Mouse (Mus musculus) brain, adult 2 months (tissue): ENCODE measurements at regions not wholly inside any gene's neighbourhood (a gene's known extent, or its start where the extent isn't known, plus 50 kb on each side); places are given as distances from the start of the nearest gene placed in this dataset.
"Not testable (repeated sequence)": the region's sequence is repeated elsewhere in the genome, so short reads cannot be mapped to it uniquely, and the experiment has no call there.

Experiments
- DNase-seq: peaks from one replicate; pipeline ENCODE4 v3.0.0; 2011; ENCODE audit warnings: low read depth, low spot score

GRCm38 (mm10) chr2:71597956-71598355, 51.4 kb upstream of the Dlx2 start:
- DNase-seq, result no peak

GRCm38 (mm10) chr2:71598368-71598767, 51.8 kb upstream of the Dlx2 start:
- peak; percentile 61 for DNase-seq

- DNase-seq, result peak; percentile 89
These were observed 52.2 kb upstream of the Dlx2 start for GRCm38 (mm10) chr2:71598778-71599177.

GRCm38 (mm10) chr2:71600213-71600612, 53.7 kb upstream of the Dlx2 start:
- no peak for DNase-seq

GRCm38 (mm10) chr2:71600999-71601398, 54.4 kb upstream of the Dlx2 start:
- no peak for DNase-seq

GRCm38 (mm10) chr2:71603796-71604195, 57.2 kb upstream of the Dlx2 start:
- not testable (repeated sequence) for DNase-seq

GRCm38 (mm10) chr2:71605606-71606005, 59.1 kb upstream of the Dlx2 start:
- no peak for DNase-seq

- DNase-seq, result no peak
These were observed 60.5 kb upstream of the Dlx2 start for GRCm38 (mm10) chr2:71607087-71607502.

- DNase-seq, result no peak
These were observed 66.7 kb upstream of the Dlx2 start for GRCm38 (mm10) chr2:71613216-71613615.

GRCm38 (mm10) chr2:71616526-71616925, 70.0 kb upstream of the Dlx2 start:
- no peak for DNase-seq

GRCm38 (mm10) chr2:71621458-71621857, 74.9 kb upstream of the Dlx2 start:
- no peak for DNase-seq

GRCm38 (mm10) chr2:71622532-71623099, 76.1 kb upstream of the Dlx2 start:
- peak; percentile 50 for DNase-seq

- peak; percentile 45 for DNase-seq
These were observed 76.6 kb upstream of the Dlx2 start for GRCm38 (mm10) chr2:71623134-71623533.

- DNase-seq, result peak; percentile 89
These were observed 78.8 kb upstream of the Dlx2 start for GRCm38 (mm10) chr2:71625298-71625902.

- DNase-seq, result no peak
These were observed 79.8 kb upstream of the Dlx2 start for GRCm38 (mm10) chr2:71626404-71626803.

GRCm38 (mm10) chr2:71627097-71627755, 80.7 kb upstream of the Dlx2 start:
- peak; percentile 58 for DNase-seq

- DNase-seq, result no peak
These were observed 82.3 kb upstream of the Dlx2 start for GRCm38 (mm10) chr2:71628821-71629220.

- peak; percentile 78 for DNase-seq
These were observed 83.0 kb upstream of the Dlx2 start for GRCm38 (mm10) chr2:71629301-71630142.

- DNase-seq, result peak; percentile 51
These were observed 83.5 kb upstream of the Dlx2 start for GRCm38 (mm10) chr2:71630143-71630463.

GRCm38 (mm10) chr2:71633471-71633870, 86.9 kb upstream of the Dlx2 start:
- no peak for DNase-seq

GRCm38 (mm10) chr2:71634471-71634870, 87.9 kb upstream of the Dlx2 start:
- peak; percentile 66 for DNase-seq

GRCm38 (mm10) chr2:71636134-71636533, 89.6 kb upstream of the Dlx2 start:
- DNase-seq, result no peak
